In genomic region chr1:129484266-129485031, GRCm38 (mm10) we compare ENCODE assay signal across 18 mouse cellular contexts.
"Had no signal": no experiment of that assay in that cellular context is flagged by ENCODE, and none has a peak within 500 bp of the region (broad histone marks: within the 10 kb centered on the region; RNA-seq: fewer than 3 reads in every experiment).

No protein-coding gene starts in this region.

- H3K4me2 ChIP-seq: lung, embryonic 14.5 days; midbrain, embryonic 12.5 days; neural tube, embryonic 13.5 days; neural tube, embryonic 15.5 days had no signal

- DNase-seq: lung, adult 18-20 months; lung, embryonic 14.5 days; lung, postnatal 10 days; lung, postnatal 4 days; midbrain, embryonic 14.5 days; retina, postnatal 1 day; right cerebral cortex, postnatal 25 days; right cerebral cortex, postnatal 4 days; spleen, adult 18-20 months; thymus, adult 2 months; thymus, postnatal 25 days; thymus, postnatal 4 days had no signal

- H3K4me3 ChIP-seq: midbrain, embryonic 10.5 days; midbrain, embryonic 12.5 days; myocyte; neural tube, embryonic 13.5 days; neural tube, embryonic 15.5 days had no signal

- H3K4me1 ChIP-seq: midbrain, embryonic 10.5 days; midbrain, embryonic 12.5 days; neural tube, embryonic 13.5 days; neural tube, embryonic 15.5 days had no signal

- H3K36me3 ChIP-seq: midbrain, embryonic 10.5 days; midbrain, embryonic 12.5 days; neural tube, embryonic 13.5 days; neural tube, embryonic 15.5 days had no signal

- H3K9me3 ChIP-seq: midbrain, embryonic 10.5 days; midbrain, embryonic 12.5 days; neural tube, embryonic 13.5 days; neural tube, embryonic 15.5 days had no signal

- H3K27me3 ChIP-seq: midbrain, embryonic 12.5 days; neural tube, embryonic 13.5 days; neural tube, embryonic 15.5 days had no signal

- H3K27ac ChIP-seq: midbrain, embryonic 10.5 days; midbrain, embryonic 12.5 days; neural tube, embryonic 13.5 days; neural tube, embryonic 15.5 days had no signal

- H3K9ac ChIP-seq: lung, embryonic 14.5 days; midbrain, embryonic 12.5 days; neural tube, embryonic 13.5 days; neural tube, embryonic 15.5 days had no signal

- ATAC-seq: midbrain, embryonic 16.5 days had no signal
